ENCODE assay signal across 12 mouse cellular contexts in genomic region chr3:101443265-101443881, GRCm38 (mm10).
DNase-seq lines count a peak whose midpoint lies in the region; ATAC-seq and TF ChIP-seq lines count a peak whose summit lies in the region.
"Had no signal": no experiment of that assay in that cellular context is flagged by ENCODE, and none has a peak within 500 bp of the region (broad histone marks: within the 10 kb centered on the region; RNA-seq: fewer than 3 reads in every experiment).

No protein-coding gene starts in this region.

- no peak overlapping the region for H3K27ac ChIP-seq in intestine, postnatal 0 days (ENCODE audit: low read depth, low read length)
- no peak overlapping the region for H3K27ac ChIP-seq in intestine, embryonic 16.5 days (ENCODE audit: low read length)
- H3K27ac ChIP-seq in CH12.LX (ENCODE audit: insufficient read depth, low read depth) = no peak overlapping the region

- no peaks in the 10 kb centered on the region for H3K4me1 ChIP-seq in intestine, postnatal 0 days (replicated peaks; ENCODE audit: control insufficient read depth, insufficient read depth, low read length)
- H3K4me1 ChIP-seq in intestine, embryonic 16.5 days (ENCODE audit: control insufficient read depth, insufficient read depth, low read length) = no peaks in the 10 kb centered on the region
- H3K4me1 ChIP-seq in CH12.LX (ENCODE audit: control insufficient read depth in 1 of 2, insufficient read depth in 2 of 2) = peaks cover 0 to 3% of the 10 kb centered on the region in 2 experiments; a peak in 2 of 4 replicates

- peaks cover 20% of the 10 kb centered on the region for H3K36me3 ChIP-seq in intestine, postnatal 0 days (ENCODE audit: control insufficient read depth, insufficient read depth)
- H3K36me3 ChIP-seq in intestine, embryonic 16.5 days (ENCODE audit: control insufficient read depth, insufficient read depth, low read length) = no peaks in the 10 kb centered on the region
- peaks cover 0 to 5% of the 10 kb centered on the region in 2 experiments for H3K36me3 ChIP-seq in CH12.LX (replicated peaks in 1 of 2; ENCODE audit: control insufficient read depth in 1 of 2, insufficient read depth in 1 of 2, low read length in 1 of 2)

- no peak overlapping the region for H3K4me3 ChIP-seq in intestine, postnatal 0 days (ENCODE audit: low read depth, low read length)
- H3K4me3 ChIP-seq in intestine, embryonic 16.5 days (ENCODE audit: low read length) = no peak overlapping the region
- no peak overlapping the region for H3K4me3 ChIP-seq in CH12.LX (replicated peaks in 1 of 3; ENCODE audit: low read depth in 2 of 3, low read length in 2 of 3, poor library complexity in 1 of 3)
- H3K4me3 ChIP-seq: myocyte had no signal

- no peak for TF ChIP-seq POLR2A in CH12.LX (IDR thresholded peaks at IDR 0.05; ENCODE audit: low read depth, low read length)

- no peak for ATAC-seq in intestine, postnatal 0 days
- ATAC-seq in intestine, embryonic 16.5 days = no peak
- ATAC-seq in megakaryocyte progenitor cell, adult 5-6 weeks (replicated peaks; ENCODE audit: poor library complexity) = peak; percentile 46; the same call in 1 of the 2 replicates

- H3K9me3 ChIP-seq in intestine, postnatal 0 days (ENCODE audit: control insufficient read depth) = no peaks in the 10 kb centered on the region
- H3K9me3 ChIP-seq in intestine, embryonic 16.5 days (ENCODE audit: control insufficient read depth, low read length) = no peaks in the 10 kb centered on the region
- no peaks in the 10 kb centered on the region for H3K9me3 ChIP-seq in CH12.LX (replicated peaks; ENCODE audit: low read length)

- dilution Hi-C loops in CH12.LX (cut with MboI; ENCODE audit: extremely low pct_ligation_motif_present, extremely low pct_unique_long_range_greater_than_20kb, low sequenced_read_pairs) = no loop called here

- DNase-seq in CH12.LX (ENCODE audit: extremely low read depth) = no peak
- peak; percentile 67 for DNase-seq in NIH3T3 (ENCODE audit: low read depth)
- no peak for DNase-seq in spleen, postnatal 36 days (ENCODE audit: low spot score in 2 of 2)
- DNase-seq in ovary, adult 18-20 months (ENCODE audit: low spot score) = no peak
- DNase-seq: cerebellum, adult 11-12 months; gastrocnemius, postnatal 10 days; kidney, adult 11 months; liver had no signal

- no peaks in the 10 kb centered on the region for H3K79me2 ChIP-seq in CH12.LX (replicated peaks; ENCODE audit: control insufficient read depth, extremely low read depth, insufficient read depth, poor library complexity, severe bottlenecking)

- H3K9ac ChIP-seq in intestine, postnatal 0 days (ENCODE audit: low read depth, low read length) = no peak overlapping the region
- H3K9ac ChIP-seq in intestine, embryonic 16.5 days (ENCODE audit: low read depth, low read length) = no peak overlapping the region
- no peak overlapping the region for H3K9ac ChIP-seq in CH12.LX (ENCODE audit: insufficient read depth, low read depth)

- TF ChIP-seq EP300 in CH12.LX (IDR thresholded peaks at IDR 0.05; ENCODE audit: low read length) = no peak

- TF ChIP-seq RAD21 in CH12.LX (IDR thresholded peaks at IDR 0.05; ENCODE audit: low read depth, low read length) = no peak; the same call in 1 of the 2 replicates

- H3K27me3 ChIP-seq in intestine, postnatal 0 days (replicated peaks; ENCODE audit: control insufficient read depth, insufficient read depth, low read length) = no peaks in the 10 kb centered on the region
- H3K27me3 ChIP-seq in intestine, embryonic 16.5 days (replicated peaks; ENCODE audit: control insufficient read depth, insufficient read depth, low read length) = no peaks in the 10 kb centered on the region
- no peaks in the 10 kb centered on the region for H3K27me3 ChIP-seq in CH12.LX (replicated peaks)

- H3K4me2 ChIP-seq in intestine, postnatal 0 days (replicated peaks; ENCODE audit: low read depth) = no peak overlapping the region
- H3K4me2 ChIP-seq in intestine, embryonic 16.5 days (ENCODE audit: low read depth, low read length) = no peak overlapping the region
- H3K4me2 ChIP-seq in CH12.LX (ENCODE audit: insufficient read depth, low read depth, poor library complexity, severe bottlenecking) = no peak overlapping the region

- TF ChIP-seq CTCF in intestine, postnatal 0 days (IDR thresholded peaks at IDR 0.05; ENCODE audit: low read depth) = peak; percentile 56
- TF ChIP-seq CTCF in CH12.LX (conservative IDR thresholded peaks at IDR 0.05 in 1 of 2, IDR thresholded peaks at IDR 0.05 in 1 of 2; ENCODE audit: low read depth in 2 of 2, low read length in 2 of 2) = peak in 1 of 2 experiments; percentile 50; a peak in 2 of 4 replicates

- in situ Hi-C loops in CH12.LX (cut with MboI; ENCODE audit: low pct_ligation_motif_present, low pct_unique_long_range_greater_than_20kb, low sequenced_read_pairs) = no loop called here

- WGBS in intestine, postnatal 0 days = 87% methylated on average over 11 of the region's 11 CpGs
- 79% methylated on average over 11 of the region's 11 CpGs for WGBS in intestine, embryonic 16.5 days

TF ChIP-seq in CH12.LX, 34 proteins besides CTCF, POLR2A, EP300 and RAD21:
- TF ChIP-seq SMC3 (IDR thresholded peaks at IDR 0.05; ENCODE audit: low read depth, low read length) (peak; percentile 46; the same call in 1 of the 2 replicates), E2F4 (IDR thresholded peaks at IDR 0.05; ENCODE audit: insufficient replicate concordance, low read depth, low read length) (no peak), CHD2 (IDR thresholded peaks at IDR 0.05; ENCODE audit: low read length) (no peak), TCF12 (IDR thresholded peaks at IDR 0.05; ENCODE audit: low read depth, low read length) (no peak), ELF1 (IDR thresholded peaks at IDR 0.05; ENCODE audit: low read depth, low read length) (no peak), SIN3A (IDR thresholded peaks at IDR 0.05; ENCODE audit: low read length) (no peak)
